Mouse (Mus musculus): ENCODE measurements around the gene H2al2c.
"Not testable (repeated sequence)": the region's sequence is repeated elsewhere in the genome, so short reads cannot be mapped to it uniquely, and the experiment has no call there.

H2al2c gene

DNA sequence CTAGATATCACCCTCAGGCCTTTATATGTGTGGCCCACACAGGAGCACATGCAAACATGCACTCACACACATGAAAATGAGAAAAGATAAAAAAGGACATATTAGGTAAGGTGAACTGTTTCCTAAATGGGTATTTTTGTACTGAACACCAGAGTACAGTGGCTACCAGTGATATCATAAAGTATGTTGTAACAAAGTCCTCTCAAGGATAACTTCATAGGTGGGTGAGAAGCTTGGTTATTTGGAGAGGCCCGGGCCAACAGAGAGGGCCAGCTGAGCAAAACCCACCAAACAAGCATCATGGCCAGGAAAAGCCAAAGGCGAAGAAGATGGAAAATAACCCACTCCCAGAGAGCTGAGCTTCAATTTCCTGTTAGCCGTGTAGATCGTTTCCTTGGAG, at the start of gene H2al2c:
Gene H2al2c (plus strand): TSS at position 301 of the 400 bp plus-strand sequence.
- not testable (repeated sequence) for DNase-seq (ENCODE audit: low read depth)

All from naive thymus-derived CD4-positive, alpha-beta T cell, adult 2 months (primary cell).